Mouse (Mus musculus) monocyte, adult 2 months (primary cell): ENCODE data around the gene Slc7a11.

Experiments used
- DNase-seq, 2 experiments: peaks; one replicate each; pipeline ENCODE4 v3.0.0; 2022; ENCODE audit warnings: low spot score in 2 of 2, low read depth in 1 of 2

Slc7a11 gene

DNA sequence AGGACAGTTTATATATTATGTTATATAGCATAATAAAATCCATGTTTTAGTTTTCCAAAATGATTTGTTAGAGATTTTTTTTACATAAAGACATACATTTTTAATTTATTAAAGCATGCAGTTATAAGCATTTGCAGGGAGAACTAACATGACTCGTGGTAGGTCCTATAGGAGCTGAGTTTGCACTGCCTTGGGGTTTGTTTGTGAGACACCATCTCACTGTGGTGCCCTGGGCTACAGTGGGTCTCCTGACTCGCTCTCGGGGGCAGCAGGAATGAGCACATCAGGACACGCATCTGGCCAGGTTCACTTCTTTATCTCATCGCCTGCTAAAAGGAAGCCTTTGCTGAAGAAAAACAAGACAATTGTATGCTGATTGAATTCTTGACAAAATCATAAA is 257.0 kb downstream of the Slc7a11 start:
- DNase-seq, result no peak

DNA sequence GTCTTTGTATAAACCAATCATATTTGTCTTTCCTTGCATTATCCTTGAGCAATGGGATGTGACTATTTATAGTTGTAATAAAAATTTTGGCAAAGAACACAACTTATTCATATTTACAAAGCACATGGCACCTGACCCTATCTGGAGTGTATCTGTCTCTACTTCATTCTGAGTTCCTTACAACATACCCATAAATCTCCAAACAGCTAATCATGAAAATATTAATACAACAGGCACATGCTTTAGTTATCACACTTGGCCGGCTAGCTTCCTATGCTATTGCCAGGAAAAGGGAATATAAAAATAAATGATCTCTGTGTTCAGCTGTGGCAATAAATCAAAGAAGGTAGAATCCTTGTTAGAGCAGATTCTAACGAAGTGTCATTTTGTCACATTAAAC is 257.5 kb downstream of the Slc7a11 start:
- no peak for DNase-seq

DNA sequence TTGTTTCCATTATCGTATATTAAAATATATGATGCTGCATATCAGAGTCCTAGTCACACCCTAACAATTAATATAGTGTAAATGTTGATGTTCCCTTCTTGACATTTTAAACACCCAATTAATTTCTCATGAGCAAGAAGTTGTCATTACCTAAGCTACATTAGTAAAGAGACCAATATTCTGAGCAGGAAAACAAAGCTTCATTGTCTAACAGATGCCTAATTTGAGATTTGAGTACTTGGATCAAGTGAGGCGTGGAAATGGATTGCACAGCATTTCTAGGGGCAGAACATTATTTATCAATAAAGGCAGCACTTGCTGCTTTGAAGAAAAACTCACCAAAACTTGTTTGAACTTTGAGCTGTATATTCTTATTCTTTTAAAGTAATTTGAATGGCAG is 282.7 kb downstream of the Slc7a11 start:
- DNase-seq, result no peak

DNA sequence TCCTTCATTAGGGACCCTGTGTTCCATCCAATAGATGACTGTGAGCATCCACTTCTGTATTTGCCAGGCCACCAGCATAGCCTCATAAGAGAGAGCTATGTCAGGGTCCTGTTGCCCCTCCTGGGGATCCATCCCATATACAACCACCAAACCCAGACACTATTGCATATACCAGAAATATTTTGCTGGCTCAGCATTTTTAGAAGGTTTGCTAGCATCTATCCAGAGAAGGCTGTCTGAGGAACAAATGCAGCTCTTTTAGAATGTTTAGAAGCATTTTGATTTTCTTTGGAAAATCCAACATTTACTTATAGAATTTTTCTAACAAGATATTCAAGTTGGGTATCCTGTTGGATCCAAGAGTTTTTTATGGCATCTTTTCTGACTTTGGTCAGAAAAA is 299.3 kb downstream of the Slc7a11 start:
- DNase-seq, result no peak

DNA sequence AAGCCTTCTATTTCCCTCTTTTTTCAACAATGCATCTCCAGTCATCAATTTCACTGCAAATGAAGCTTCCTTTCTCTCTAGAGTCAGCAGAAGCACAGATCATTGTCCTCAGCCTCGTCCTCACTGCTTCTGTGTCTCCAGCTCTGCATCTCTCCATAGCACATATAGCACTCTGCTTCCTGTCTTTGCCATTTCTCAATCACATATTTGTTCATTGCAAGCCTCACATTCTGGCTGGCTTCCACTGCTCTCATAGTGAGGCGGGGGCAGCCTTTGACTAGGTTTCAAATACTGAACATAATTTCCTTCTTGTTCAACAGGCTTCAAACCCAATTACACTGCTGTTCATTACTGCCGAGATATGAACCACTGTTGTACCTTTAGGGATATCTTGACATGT is 305.1 kb downstream of the Slc7a11 start:
- DNase-seq, result no peak

DNA sequence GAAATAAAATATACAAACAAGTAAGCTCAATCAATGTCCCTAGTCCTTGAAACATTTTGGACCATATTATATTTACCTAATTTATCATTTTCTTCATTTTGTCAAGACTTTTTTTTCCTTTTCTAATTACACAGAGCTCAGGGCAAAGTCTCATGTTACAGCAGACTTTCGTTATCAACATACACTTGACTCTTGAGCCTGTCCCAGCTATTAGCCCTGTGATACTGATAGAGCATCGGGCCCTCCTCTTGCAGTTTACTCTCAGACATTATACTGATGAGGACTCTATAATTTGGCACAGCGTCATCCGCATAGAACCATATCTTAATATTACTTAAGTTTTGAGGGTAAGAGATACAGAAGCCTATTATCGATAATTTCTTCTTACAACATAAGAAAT is 311.2 kb downstream of the Slc7a11 start:
- no peak for DNase-seq

DNA sequence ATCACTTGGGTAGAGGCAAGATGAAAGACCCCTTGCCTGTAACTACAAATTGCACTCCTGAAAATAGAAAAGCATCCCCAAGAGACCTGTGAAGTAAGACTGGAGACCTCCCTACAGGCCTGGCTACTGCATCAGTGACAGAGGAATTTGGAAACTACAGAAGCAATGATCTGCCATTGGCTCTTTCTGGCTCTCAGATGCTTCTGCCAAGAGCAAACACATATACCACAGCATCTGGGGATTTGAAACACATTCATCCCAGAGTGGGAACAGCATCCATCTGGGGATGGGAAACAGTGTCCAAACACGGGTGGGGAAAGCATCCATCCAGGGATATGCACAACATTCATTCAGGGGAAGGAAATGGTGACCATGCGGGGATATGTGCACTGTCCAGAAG is 313.1 kb downstream of the Slc7a11 start:
- DNase-seq, result no peak

DNA sequence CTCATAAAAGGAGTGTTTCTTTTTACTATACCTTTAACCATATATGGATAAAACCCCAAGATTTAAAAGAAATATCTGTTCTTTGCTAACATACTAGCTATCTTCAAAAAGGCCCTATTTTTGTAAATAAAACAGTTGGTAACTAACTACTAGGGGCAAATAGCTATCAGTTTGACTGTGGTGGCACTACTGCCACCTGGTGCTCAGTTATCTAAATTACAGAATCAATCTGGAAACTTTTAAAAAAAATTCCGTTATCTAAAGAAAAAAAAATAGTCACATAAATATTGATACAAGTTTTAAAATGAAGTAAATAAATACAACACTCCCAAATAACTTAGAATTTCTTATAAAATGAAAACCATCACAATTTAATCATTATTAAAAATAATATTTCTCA is 322.4 kb downstream of the Slc7a11 start:
- DNase-seq, result no peak

DNA sequence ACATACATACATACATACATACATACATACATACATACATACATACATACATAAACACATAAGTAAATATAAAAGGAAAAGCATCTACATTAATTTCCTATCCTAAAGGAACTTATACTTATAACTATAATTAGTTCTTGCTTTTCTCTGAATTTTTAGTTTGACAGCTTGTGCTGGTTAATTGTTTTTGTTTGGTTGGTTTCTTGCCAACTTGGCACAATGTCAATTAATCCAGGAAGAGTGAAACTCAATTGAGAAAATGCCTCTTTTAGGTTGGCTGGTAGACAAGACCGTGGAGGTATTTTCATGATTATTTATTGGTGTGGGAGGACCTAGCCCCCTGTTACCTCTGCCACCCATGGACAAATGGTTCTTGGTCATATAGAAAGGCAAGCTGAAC is 327.1 kb downstream of the Slc7a11 start:
- no peak for DNase-seq

DNA sequence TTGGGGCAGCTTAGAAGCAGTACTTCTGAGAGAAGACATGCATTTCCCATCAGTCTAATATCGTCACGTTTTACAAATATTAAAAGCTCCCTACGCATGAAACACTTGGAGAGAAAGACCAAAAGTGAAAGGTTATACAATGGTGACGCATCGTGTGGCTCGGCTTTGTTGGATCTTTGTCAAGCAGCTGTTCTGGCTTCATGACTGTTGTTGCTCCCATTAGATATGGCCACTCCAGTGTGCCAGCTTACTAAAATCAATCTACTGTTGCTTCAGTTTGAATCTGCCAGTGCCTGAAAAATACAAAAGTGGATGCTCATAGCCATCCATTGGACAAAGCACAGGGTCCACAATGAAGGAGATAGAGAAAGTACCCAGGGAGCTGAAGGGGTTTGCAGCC is 337.9 kb downstream of the Slc7a11 start:
- DNase-seq, result no peak

DNA sequence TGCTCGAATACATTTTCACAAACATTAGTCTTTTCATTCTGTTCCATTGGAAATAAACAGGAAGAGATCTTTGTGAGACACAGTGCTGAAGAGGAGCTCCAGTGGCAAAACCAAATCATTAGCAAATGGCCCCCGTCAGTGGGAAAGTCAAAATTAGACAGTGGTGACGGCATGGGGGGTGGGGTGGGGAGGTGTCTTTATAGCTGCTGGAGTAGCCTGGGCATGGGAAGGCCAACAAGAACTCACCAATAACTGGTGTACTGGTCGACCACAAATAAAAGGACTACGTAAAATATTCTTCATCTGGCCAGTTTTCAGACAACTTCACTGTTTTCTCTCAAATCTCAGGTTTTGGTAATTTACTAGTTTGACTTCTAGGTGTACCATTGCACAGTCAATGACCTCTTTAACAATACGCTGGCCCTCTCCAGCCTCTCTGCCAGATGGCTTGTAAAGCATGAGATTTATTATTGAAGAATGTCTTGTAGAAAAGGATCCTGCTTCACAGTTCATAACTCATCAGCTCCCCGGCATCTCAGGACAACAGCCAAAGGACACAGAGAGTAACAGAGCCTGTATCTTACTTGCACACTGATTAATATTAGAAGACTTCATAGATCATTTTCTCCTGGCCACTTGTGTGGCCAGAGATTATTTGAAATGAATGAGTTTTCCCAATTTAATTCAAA is 348.9 kb downstream of the Slc7a11 start:
- DNase-seq, result no peak

DNA sequence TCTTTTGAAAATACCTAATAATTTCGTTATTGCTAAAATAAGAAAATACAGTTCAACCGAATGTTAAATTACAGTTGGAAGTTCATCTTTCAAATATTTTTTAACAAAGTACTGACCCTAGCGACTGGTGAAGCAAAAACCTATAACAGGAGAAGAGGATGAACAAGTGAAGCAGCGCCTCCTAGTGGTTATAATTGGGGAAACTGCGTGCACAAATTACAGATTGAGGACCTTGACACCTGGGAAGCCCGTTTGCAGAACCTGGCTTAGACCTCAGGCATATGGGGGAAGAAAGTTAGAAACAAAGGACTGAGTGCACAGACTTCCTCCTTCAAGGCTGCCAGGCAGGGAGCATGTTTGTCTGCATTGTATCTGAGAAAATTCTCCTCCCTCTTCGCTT is 366.4 kb downstream of the Slc7a11 start:
- no peak for DNase-seq

DNA sequence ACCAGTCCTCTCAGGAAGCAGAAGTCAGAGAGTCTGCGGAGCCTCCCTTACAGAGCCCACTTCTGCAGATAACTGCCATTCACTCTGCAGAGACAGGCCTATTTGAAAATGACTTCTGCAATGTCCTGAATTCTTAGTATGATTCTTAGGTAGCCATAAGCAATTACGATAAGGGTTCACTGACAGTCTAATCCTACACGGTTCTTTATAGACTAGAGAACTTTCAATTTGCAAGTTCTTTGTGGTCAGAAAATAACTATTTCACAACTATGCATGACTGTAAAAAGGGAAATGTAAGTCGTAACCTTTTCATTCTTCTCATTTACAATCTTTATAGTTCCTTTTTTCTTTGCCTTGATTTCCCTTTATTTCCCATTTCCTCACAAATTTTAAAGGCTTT is 380.0 kb downstream of the Slc7a11 start:
- DNase-seq, result no peak

DNA sequence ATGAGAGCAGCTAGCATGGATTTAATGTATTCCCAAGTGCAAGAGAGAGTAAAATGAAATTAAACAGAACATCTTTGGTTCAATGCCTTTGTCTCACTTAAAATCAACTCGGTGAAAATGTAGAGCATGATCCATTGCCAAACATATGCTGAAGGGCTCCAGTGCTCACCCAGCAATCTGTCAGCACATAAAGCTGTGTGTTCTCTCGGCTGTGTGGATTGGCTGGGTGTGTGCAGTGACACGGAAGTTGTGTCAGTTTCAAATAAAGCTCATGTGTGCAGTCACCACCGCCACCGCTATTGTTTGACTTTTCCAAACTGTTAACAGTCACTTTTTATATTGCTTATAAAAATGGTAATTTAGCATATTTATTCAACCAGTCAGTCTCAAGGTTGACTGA is 398.7 kb downstream of the Slc7a11 start:
- DNase-seq, result no peak

DNA sequence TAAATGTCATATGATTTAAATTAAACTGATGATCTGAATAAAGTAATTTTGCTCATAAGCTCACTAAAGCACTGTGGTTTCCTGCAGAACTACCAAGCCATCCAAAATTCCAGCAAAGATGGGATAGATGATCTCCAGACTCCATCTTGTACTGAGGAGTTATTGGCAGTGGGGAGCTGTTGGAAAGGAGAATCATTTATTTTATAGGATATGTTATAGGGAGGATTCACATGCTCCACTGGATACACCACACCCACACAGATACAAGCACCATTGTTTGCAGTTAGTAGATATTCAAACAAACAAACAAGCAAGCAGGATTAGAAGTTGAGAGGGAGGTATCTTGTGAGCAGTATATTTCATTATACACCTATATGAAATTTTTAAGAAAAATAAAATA is 399.3 kb downstream of the Slc7a11 start:
- DNase-seq, result no peak

DNA sequence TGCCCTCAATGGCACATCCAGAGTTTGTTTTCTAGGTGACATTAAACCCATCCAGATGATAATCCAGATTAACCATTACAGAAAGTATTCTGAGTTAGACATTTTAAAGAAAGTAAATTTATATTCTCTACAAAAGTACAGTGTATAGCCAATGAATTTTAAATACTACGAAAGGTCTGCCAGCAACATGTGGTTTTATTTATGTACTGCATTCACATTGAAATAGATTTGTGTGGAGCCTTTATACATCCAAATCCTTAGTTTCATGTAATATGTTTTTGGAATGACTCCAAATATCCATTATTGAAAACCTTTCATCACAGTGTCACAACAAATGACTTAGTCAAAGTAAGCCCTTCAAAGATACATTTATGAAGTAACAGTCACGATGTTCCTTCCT is 402.3 kb downstream of the Slc7a11 start:
- DNase-seq, result no peak

DNA sequence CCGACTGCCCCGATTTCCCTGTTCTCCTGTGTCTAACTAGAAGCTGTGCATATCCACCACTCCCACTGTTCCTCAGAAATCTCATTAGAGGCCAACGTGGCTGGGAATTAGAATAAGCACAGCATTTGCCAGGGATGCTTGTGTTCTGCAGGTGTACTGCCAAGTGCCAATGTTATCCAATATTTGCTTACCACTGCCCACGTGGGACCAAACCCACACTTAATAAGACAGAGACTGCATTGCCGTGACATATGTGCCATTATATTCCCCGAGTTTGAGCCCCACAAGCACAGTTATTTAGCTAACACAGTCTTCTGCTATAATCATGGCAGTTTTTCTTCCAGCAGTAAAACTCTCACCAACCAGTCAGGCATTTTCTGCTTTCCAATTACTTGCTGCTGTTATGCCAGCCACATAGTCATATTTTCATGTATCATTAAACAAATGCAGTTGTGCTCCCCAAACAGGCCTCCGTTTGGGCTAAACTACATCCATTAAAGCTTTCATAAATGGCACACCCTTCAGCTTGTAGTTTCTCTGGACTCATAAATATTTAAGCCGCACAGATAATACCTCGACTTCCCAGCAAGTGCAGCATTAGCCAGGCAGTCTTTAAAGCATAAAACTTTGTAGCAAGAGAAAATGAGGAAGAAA is 407.4 kb downstream of the Slc7a11 start:
- DNase-seq, result no peak

DNA sequence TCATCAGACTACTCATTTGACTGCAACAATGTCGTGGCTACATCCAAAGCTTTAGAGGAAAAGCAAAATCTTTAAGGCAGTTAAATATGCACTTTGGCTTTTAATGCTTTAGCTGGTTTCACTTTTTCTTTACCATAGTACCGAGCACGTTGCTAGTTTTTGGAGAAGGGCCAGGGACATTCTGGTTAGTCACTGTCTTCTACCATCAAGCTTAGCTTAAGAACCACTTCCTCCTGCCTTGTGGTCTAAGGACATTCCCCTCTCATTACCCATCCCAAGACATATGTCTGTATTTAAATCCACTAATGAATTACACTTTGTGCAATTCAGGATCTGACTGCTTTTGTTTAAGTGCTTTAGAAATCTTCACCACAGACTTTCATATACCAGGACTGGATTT is 410.1 kb downstream of the Slc7a11 start:
- no peak for DNase-seq

DNA sequence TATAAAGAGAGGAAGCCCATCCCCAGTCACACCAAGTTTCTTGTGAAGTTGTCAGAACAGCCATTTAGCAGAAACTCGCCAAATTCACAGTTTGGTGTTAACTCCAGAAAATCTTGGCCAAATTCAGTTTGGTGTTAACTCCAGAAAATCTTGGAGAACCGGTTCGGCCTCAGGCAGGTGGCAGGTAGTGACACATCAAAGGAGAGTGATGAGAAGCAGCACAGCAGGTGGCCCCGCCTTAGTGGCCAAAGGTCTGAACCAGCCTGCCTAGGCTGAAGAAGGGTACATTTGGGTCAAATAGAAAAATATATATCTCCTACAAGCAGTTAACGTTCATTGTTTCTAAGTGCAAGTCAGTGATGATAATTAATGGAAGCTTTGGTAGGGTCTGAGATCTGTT is 417.4 kb downstream of the Slc7a11 start:
- DNase-seq, result no peak

DNA sequence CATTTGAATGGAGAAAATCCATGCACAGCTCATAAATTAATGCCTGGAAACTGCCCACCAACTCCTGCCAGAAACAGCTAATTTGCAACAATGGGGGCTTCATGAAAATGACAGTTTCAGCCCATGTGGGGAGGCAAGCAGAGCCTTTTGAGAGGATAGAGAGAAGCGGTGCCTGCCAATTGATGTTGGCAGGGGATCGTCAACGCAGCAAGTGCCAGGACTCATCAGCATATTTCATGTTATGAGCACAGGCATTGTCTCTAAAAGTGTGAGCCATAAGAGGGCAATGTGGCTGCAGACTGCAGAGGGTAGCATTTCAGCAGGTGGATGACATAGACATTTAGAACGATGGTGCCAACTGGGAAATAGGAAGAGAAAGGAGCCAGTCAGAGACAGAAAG is 429.0 kb downstream of the Slc7a11 start:
- DNase-seq, result no peak

DNA sequence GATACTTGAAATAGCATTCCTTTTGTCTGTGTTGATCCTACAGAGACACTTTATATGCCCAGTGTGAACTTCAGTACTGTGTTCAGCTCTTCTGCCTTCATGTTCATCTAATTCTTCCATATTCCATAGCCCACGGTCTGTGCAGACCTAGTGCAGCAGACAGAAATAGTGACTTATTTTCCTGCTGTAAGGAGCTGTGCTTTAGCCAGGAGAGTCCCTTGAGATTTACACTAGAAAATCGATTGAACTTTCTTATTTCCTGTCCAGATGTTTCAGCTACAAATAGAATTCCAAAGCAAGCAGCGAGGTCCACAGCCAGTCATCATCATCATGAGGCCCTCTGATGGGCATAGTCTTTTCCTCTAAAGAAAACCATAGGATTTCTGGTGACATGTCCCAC is 431.4 kb downstream of the Slc7a11 start:
- no peak for DNase-seq

DNA sequence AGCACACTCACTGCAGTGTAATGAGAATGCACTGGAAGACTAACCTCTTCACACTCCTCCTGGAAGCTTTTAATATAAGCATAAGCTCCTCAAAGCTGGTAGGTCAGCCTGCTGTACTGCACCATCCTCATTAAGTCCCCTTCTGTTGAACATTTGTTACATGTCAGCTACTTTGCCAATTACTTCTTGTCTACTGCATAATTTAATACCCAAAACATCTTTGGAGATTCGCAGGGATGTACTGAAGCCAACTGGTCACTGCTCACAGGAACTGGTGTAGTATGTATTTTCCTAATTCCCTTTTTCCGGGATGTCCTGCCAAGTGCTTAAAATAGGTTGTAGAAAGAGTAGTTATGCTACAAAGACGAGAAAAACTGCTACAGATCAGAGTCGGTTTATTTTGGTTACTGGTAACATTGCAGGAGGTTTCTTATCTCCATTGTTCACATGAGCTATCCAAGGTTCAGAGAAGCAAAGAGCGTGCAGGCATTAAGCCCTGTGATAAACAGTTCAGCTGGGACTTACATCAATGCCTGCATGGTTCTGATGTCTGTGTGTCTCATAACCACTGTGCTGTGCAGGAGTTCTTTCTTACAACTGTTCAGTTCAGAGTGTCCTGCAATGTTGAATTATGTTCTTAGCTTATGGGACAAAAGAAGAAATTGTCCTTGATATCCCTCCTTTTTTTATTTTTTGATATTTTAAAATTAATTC is 439.3 kb downstream of the Slc7a11 start:
- DNase-seq, result no peak

DNA sequence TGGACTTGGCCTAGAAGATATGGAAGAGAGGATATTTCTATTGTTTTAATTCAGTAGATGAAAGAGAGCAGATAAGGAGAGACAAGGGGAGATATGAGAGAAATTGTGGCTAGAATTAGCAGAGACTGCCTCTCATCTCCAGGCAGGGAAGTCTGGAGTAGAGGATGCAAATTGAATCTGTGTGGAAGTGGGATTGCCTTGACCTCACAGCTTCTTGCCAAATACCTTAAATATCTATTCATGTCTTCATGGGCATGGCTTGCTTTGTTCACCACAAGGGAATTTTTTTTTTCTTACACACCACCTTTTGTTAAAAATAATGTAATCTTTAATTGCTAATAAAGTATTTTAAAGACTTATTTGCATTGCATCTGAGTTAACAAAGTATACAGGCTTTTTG is 441.3 kb downstream of the Slc7a11 start:
- DNase-seq, result no peak
